Mouse (Mus musculus) myocyte (in vitro differentiated cells): ENCODE results near the gene Adam17.

ENCODE experiments used
- CEBPB ChIP-seq: IDR thresholded peaks from 2 replicates; pipeline ENCODE4 v1.6.1; 2011; ENCODE audit warnings: mild to moderate bottlenecking, moderate library complexity; ENCODE audit not compliant: poor library complexity, insufficient read depth, severe bottlenecking
- E2F4 ChIP-seq: IDR thresholded peaks from one replicate; pipeline ENCODE4 v1.6.1; 2011; ENCODE audit warnings: mild to moderate bottlenecking, control low read depth, moderate library complexity; ENCODE audit not compliant: insufficient read depth
- MAX ChIP-seq: IDR thresholded peaks from one replicate; pipeline ENCODE4 v1.6.1; 2011; ENCODE audit warnings: low read depth, mild to moderate bottlenecking, control low read depth
- MYOD1 ChIP-seq, 3 experiments: IDR thresholded peaks; one replicate each; pipeline ENCODE4 v1.6.1; 2011; ENCODE audit warnings: control low read depth in 2 of 3, low read depth in 2 of 3, mild to moderate bottlenecking in 2 of 3, moderate library complexity in 1 of 3; ENCODE audit not compliant: insufficient read length in 2 of 3, control insufficient read depth in 1 of 3
- MYOG ChIP-seq, 3 experiments: IDR thresholded peaks; one replicate each; pipeline ENCODE4 v1.6.1; 2011; ENCODE audit warnings: control low read depth in 2 of 3, low read depth in 2 of 3, mild to moderate bottlenecking in 2 of 3; ENCODE audit not compliant: insufficient read length in 2 of 3, control insufficient read depth in 1 of 3, insufficient read depth in 1 of 3
- POLR2A ChIP-seq: IDR thresholded peaks from one replicate; pipeline ENCODE4 v1.6.1; 2011; ENCODE audit warnings: low read depth, mild to moderate bottlenecking, control low read depth, moderate library complexity; ENCODE audit not compliant: insufficient read length
- POLR2AphosphoS2 ChIP-seq: IDR thresholded peaks from one replicate; pipeline ENCODE4 v1.6.1; 2011; ENCODE audit warnings: low read depth, control low read depth; ENCODE audit not compliant: insufficient read length
- TCF12 ChIP-seq: IDR thresholded peaks from one replicate; pipeline ENCODE4 v1.6.1; 2011; ENCODE audit warnings: mild to moderate bottlenecking, control low read depth; ENCODE audit not compliant: poor library complexity, insufficient read depth, severe bottlenecking

- TF ChIP-seq MAX (no peak), POLR2A (no peak), CEBPB (no peak), POLR2AphosphoS2 (no peak), MYOG (IDR thresholded peaks at IDR 0.05; ENCODE audit: control insufficient read depth in 1 of 3, insufficient read depth in 1 of 3, insufficient read length in 2 of 3, low read depth in 2 of 3) (no peak), TCF12 (no peak), MYOD1 (IDR thresholded peaks at IDR 0.05; ENCODE audit: control insufficient read depth in 1 of 3, insufficient read length in 2 of 3, low read depth in 2 of 3) (no peak), E2F4 (no peak)
Measured at GRCm38 (mm10) chr12:21333021-21333420, 40.4 kb downstream of the Adam17 start.
